ENCODE assay signal across 8 mouse cellular contexts in genomic region chr15:36399355-36400012, GRCm38 (mm10).
DNase-seq lines count a peak whose midpoint lies in the region; ATAC-seq and TF ChIP-seq lines count a peak whose summit lies in the region.
"Had no signal": no experiment of that assay in that cellular context is flagged by ENCODE, and none has a peak within 500 bp of the region (broad histone marks: within the 10 kb centered on the region; RNA-seq: fewer than 3 reads in every experiment).

No protein-coding gene starts in this region.

- no peak for TF ChIP-seq CTCF in lung, embryonic 14.5 days (IDR thresholded peaks at IDR 0.05; ENCODE audit: low read depth)
- TF ChIP-seq CTCF in lung, adult 2 months (IDR thresholded peaks at IDR 0.05; ENCODE audit: insufficient read depth, low read length) = no peak

- H3K27me3 ChIP-seq in lung, embryonic 14.5 days (ENCODE audit: insufficient read depth, low read length) = no peaks in the 10 kb centered on the region
- no peaks in the 10 kb centered on the region for H3K27me3 ChIP-seq in heart, embryonic 11.5 days (ENCODE audit: control insufficient read depth, insufficient read depth, low read length)
- H3K27me3 ChIP-seq in kidney, embryonic 14.5 days (ENCODE audit: control insufficient read depth, insufficient read depth, low read length) = no peaks in the 10 kb centered on the region
- no peaks in the 10 kb centered on the region for H3K27me3 ChIP-seq in midbrain, embryonic 16.5 days (ENCODE audit: control insufficient read depth, insufficient read depth, low read depth, low read length)

- DNase-seq in lung, embryonic 14.5 days = peak; percentile 87
- no peak for DNase-seq in lung, adult 2 months
- no peak for DNase-seq in spleen, postnatal 10 days (ENCODE audit: low spot score in 2 of 2)
- no peak for DNase-seq in frontal cortex, postnatal 25 days (ENCODE audit: low spot score in 2 of 2)
- DNase-seq: thymus, adult 18-20 months had no signal

- H3K4me2 ChIP-seq in lung, embryonic 14.5 days = no peak overlapping the region
- peak overlapping the region; percentile 34; the same call in 1 of the 2 replicates for H3K4me2 ChIP-seq in heart, embryonic 11.5 days
- no peak overlapping the region for H3K4me2 ChIP-seq in kidney, embryonic 14.5 days (replicated peaks; ENCODE audit: low read depth, low read length)
- no peak overlapping the region for H3K4me2 ChIP-seq in midbrain, embryonic 16.5 days (ENCODE audit: low read length)

- peaks cover 16% of the 10 kb centered on the region for H3K4me1 ChIP-seq in lung, embryonic 14.5 days (ENCODE audit: insufficient read depth)
- H3K4me1 ChIP-seq in lung, adult 2 months (ENCODE audit: control insufficient read depth, insufficient read depth, low read length) = no peaks in the 10 kb centered on the region
- peaks cover 9% of the 10 kb centered on the region for H3K4me1 ChIP-seq in heart, embryonic 11.5 days (ENCODE audit: control insufficient read depth, insufficient read depth, low read length)
- H3K4me1 ChIP-seq in kidney, embryonic 14.5 days (ENCODE audit: control insufficient read depth, insufficient read depth, low read length) = peaks cover 15% of the 10 kb centered on the region; the same call in 1 of the 2 replicates
- peaks cover 8% of the 10 kb centered on the region for H3K4me1 ChIP-seq in midbrain, embryonic 16.5 days (ENCODE audit: control insufficient read depth, insufficient read depth, low read length)

- no peak overlapping the region for H3K9ac ChIP-seq in lung, embryonic 14.5 days
- no peak overlapping the region for H3K9ac ChIP-seq in heart, embryonic 11.5 days (ENCODE audit: low read depth, low read length)
- no peak overlapping the region for H3K9ac ChIP-seq in kidney, embryonic 14.5 days (ENCODE audit: low read depth, low read length)
- no peak overlapping the region for H3K9ac ChIP-seq in midbrain, embryonic 16.5 days (ENCODE audit: low read depth, low read length)

- H3K36me3 ChIP-seq in lung, embryonic 14.5 days (ENCODE audit: insufficient read depth) = no peaks in the 10 kb centered on the region
- no peaks in the 10 kb centered on the region for H3K36me3 ChIP-seq in heart, embryonic 11.5 days (ENCODE audit: control insufficient read depth, insufficient read depth, low read length)
- no peaks in the 10 kb centered on the region for H3K36me3 ChIP-seq in kidney, embryonic 14.5 days (ENCODE audit: control insufficient read depth, insufficient read depth, low read length)
- H3K36me3 ChIP-seq in midbrain, embryonic 16.5 days (ENCODE audit: control insufficient read depth, insufficient read depth, low read length) = no peaks in the 10 kb centered on the region

- peak overlapping the region; percentile 58; the same call in 1 of the 2 replicates for H3K27ac ChIP-seq in lung, embryonic 14.5 days (ENCODE audit: low read depth)
- peak overlapping the region; percentile 22; the same call in 1 of the 2 replicates for H3K27ac ChIP-seq in heart, embryonic 11.5 days (ENCODE audit: low read depth, low read length)
- H3K27ac ChIP-seq in kidney, embryonic 14.5 days (ENCODE audit: low read depth, low read length) = peak overlapping the region; percentile 57; the same call in 1 of the 2 replicates
- H3K27ac ChIP-seq in midbrain, embryonic 16.5 days (ENCODE audit: low read length) = no peak overlapping the region

- 33% methylated on average over 7 of the region's 7 CpGs for WGBS in lung, embryonic 14.5 days
- WGBS in lung, adult 2 months = 52% methylated on average over 7 of the region's 7 CpGs
- 34% methylated on average over 7 of the region's 7 CpGs for WGBS in heart, embryonic 11.5 days (ENCODE audit: insufficient replicate concordance)
- 25% methylated on average over 7 of the region's 7 CpGs for WGBS in kidney, embryonic 14.5 days
- 51% methylated on average over 7 of the region's 7 CpGs for WGBS in midbrain, embryonic 16.5 days

- no peak overlapping the region for H3K4me3 ChIP-seq in lung, embryonic 14.5 days (ENCODE audit: low read depth, low read length)
- H3K4me3 ChIP-seq in lung, adult 2 months (replicated peaks; ENCODE audit: extremely low read depth, low read depth, low read length) = no peak overlapping the region
- H3K4me3 ChIP-seq in heart, embryonic 11.5 days (ENCODE audit: low read depth, low read length) = no peak overlapping the region
- H3K4me3 ChIP-seq in kidney, embryonic 14.5 days (ENCODE audit: low read length) = no peak overlapping the region
- H3K4me3 ChIP-seq in midbrain, embryonic 16.5 days (ENCODE audit: low read depth, low read length) = no peak overlapping the region

- ATAC-seq in lung, embryonic 14.5 days (ENCODE audit: insufficient read depth) = peak; percentile 84
- ATAC-seq in heart, embryonic 11.5 days (replicated peaks; ENCODE audit: insufficient number of reproducible peaks, low FRiP score, low TSS enrichment) = no peak
- ATAC-seq in kidney, embryonic 14.5 days (ENCODE audit: low FRiP score, low TSS enrichment) = peak; percentile 83
- ATAC-seq in midbrain, embryonic 16.5 days = peak; percentile 26; the same call in 1 of the 2 replicates

- no peaks in the 10 kb centered on the region for H3K9me3 ChIP-seq in lung, embryonic 14.5 days (ENCODE audit: low read depth, low read length)
- H3K9me3 ChIP-seq in heart, embryonic 11.5 days (replicated peaks; ENCODE audit: control insufficient read depth, low read length) = no peaks in the 10 kb centered on the region
- no peaks in the 10 kb centered on the region for H3K9me3 ChIP-seq in kidney, embryonic 14.5 days (ENCODE audit: control insufficient read depth, low read length)
- no peaks in the 10 kb centered on the region for H3K9me3 ChIP-seq in midbrain, embryonic 16.5 days (replicated peaks; ENCODE audit: control insufficient read depth, low read length, poor library complexity, severe bottlenecking)

- no peak for TF ChIP-seq POLR2A in lung, adult 2 months (IDR thresholded peaks at IDR 0.05; ENCODE audit: borderline replicate concordance, extremely low read depth, low read depth, low read length)
